Mouse (Mus musculus) lung, postnatal 4 days (tissue): ENCODE measurements around the gene U2af2.
A peak's percentile ranks its signal among the peaks of the same experiment; 100 is the strongest.

Experiments used
- DNase-seq, 2 experiments: peaks; one replicate each; pipeline ENCODE4 v3.0.0; 2021

Gene U2af2

DNA sequence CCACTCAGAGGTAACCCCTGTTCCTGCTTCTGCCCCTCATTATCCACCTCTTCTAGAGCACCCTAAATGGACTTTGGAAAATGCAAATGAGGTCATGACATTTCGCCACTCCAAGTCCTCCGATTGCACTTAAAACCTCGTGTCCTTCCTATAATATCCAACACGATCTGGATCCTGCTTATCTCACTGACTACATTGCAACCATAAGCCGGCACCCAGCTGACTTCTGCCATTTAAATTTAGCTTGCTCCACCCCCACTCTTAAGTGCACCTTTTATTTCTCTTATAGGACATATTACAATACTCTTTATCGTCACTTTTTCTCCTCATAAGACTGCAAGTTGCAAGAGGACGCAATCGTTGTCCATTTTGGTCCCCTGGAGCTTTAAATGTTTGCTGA, 24.5 kb upstream of the U2af2 start:
- no peak for DNase-seq

DNA sequence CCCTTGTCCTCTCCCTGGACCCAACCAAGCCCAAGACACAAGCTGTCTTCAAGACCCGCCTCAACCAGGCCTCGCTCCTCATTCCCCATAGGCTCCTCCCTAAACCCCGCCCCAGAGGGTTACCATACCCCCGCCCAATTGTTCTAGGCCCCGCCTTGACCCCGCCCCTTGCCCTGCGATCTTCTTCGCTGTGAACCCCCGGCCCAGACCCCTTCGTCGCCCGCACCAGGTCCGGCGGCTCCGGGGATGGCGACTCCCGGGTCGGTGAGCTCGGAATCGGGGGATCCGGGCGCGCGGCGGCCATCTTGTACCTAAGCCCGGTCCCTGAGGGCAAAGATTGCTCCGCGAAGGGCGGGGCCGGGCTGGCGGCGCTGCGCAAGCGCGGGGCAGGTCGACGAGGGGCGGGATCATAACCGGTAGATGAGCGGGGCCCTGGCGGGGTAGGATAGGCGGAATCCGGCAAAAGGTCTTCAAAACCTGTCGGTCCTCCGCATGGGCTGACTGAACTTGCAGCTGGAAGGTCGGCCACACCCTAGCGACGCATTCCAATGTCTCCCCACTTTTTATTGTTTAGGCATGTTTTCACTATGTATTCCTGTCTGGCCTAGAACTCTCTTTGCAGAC, 23.7 kb upstream of the U2af2 start, which contains the start of gene Zfp784:
Gene Zfp784, minus strand, starts transcription at position 338 of the 624 bp plus-strand sequence.
- DNase-seq, result peak; percentile 96

DNA sequence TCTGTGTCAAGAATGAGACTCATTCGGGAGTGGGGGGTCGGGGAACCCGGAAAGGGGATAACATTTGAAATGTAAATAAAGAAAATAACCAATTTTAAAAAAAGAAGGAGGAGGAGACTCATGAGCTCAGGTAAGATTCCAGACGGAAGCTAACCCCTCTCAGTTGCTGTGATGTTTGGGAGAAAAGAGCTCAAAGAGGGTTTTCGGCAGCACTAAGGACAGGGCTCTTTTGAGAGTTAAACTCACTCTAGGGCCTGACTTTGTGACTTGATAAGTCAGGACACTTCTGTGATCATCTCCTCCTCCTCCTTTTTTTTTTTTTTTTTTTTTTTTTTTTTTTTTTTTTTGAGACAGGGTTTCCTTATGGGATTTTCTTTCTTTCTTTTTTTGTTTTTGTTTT, 23.0 kb upstream of the U2af2 start:
- no peak for DNase-seq

DNA sequence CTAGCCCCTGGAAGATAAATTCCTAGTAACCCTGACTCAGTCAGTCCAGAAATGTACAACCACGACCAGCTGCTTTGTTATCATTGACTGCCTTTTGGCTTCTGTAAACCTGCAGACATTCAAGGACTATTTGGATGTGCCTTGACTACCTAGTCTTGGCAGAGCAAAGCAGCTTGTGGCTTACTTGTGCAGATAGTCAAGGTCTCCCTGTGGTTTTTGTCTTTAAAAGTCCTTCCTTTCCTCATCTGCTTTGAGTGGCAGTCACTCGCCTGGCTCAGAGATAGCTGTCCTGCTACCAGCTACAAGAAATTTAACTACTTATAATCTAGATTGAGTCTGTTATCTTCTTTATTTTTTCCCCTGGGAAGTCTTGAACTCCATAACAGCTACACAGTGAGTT, 17.0 kb upstream of the U2af2 start:
- DNase-seq, result no peak

DNA sequence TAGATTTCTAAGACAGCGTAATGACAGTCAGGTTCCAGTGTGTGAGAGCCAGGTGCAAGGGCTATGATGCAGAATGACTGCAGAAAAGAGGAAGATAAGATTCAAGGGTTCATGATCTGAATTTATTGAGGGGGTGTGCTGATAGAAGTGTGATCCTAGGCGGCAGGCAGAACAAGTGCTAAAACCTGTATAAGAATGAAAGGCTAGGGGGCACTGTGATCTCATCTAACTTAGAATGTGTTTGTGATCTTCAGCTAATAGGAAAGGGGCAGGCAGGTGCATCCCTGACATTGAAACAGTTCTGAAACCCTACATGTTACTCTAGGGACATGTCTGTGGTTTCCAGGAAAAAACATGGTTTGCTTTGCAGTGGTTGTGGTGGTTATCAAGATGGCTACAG, 15.8 kb upstream of the U2af2 start:
- no peak for DNase-seq

DNA sequence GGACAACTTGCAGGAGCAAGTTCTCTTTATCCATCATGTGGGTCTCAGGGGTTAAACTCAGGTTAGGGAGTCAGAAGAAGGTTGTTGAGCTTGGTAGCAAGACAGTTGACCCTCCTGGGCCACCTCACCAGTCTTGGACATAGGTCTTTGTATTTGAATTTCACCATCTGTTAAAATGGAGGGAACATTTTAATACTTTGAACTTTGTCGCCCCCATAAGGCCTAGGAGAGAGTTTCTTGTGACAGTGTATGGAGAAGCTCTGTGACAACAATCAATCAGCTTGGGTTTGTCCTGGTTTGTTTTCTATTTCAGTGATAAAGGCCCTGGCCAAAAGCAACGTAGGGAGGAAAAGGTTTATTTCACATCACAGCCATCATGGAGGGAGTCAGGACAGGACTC, 14.6 kb upstream of the U2af2 start:
- DNase-seq, result peak in 1 of 2 experiments; percentile 53

DNA sequence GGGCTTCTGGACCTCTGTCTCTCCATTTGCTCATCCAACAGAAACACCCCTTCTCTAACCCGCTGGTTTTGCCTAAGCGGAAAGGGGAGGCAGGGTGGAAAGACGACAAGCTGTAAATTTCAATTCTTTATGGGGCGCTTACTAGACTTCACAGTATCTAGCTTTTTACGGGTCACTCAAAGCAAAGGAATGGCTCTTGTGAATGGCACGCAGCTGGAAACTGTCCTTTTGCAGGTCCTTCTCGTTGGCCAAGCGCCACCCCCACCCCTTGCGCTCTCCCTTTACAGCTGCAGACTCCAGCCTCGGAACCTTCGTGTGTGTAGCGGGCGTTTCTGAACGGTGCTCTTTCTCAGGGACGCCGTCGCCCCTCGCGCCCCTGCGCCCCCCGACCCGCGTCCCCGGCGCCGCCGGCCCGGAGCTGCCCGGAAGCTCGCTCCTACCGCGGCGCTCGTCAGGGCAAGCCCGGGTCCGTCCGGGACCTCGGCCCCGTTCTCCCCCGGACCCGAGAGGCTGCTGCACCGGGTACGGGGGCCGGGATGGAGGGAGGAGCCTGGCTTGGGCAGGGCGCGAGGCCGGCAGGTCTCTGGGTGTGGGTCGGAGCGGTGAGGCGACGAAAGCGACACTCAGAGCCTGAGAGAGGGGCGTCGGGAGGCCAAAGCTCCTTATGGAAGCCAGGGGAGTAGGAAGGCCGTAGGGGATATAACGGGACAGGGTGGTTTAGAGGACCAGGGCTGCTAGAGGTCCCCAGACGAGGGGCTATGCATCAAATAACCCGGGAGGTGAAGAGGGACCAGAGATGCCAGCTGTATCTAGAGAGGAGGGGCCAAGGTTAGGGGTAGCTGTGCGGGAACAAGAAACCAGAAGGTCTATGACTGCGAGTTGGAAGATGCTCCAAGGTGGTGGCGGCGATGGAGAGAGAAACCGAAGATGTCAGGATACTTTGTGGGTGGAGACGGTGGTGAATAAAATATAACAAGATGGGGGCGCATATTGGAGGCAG, 10.4 kb upstream of the U2af2 start, which contains the start of gene Zfp580:
Gene Zfp580, plus strand, starts transcription at position 346 of the 1,000 bp plus-strand sequence.
- peak; percentile 88 to 90 for DNase-seq

DNA sequence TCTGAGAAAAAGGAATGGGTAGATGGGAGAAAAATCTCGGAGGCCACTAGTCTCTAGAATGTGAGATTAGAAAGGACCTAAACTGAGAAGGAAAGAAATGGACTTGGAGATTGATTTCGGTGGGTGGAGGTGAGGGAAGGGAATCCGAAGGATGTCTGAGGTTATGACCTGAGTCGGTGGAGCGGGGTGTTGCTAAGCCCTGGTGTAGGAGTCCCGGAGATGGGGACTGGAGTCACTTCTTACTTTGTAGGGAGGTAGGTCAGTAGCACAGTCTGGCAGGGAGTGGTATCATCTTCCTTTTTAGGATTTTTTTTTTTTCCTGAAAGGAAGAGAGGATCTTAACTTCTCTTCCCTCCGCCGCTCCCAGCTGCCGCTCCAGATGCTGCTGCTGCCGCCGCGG, 9.5 kb upstream of the U2af2 start:
- no peak for DNase-seq

DNA sequence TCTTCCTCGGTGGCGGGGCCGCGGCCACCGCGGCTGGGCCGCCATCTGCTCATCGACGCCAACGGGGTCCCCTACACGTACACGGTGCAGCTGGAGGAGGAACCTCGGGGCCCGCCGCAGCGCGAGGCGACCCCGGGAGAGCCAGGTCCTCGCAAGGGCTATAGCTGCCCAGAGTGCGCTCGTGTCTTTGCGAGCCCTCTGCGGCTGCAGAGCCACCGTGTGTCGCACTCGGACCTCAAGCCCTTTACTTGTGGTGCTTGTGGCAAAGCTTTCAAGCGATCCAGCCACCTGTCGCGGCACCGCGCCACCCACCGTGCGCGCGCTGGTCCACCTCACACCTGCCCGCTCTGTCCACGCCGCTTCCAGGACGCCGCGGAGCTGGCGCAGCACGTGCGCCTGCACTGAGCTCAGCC, 9.0 kb upstream of the U2af2 start:
- peak in 1 of 2 experiments; percentile 37 for DNase-seq

DNA sequence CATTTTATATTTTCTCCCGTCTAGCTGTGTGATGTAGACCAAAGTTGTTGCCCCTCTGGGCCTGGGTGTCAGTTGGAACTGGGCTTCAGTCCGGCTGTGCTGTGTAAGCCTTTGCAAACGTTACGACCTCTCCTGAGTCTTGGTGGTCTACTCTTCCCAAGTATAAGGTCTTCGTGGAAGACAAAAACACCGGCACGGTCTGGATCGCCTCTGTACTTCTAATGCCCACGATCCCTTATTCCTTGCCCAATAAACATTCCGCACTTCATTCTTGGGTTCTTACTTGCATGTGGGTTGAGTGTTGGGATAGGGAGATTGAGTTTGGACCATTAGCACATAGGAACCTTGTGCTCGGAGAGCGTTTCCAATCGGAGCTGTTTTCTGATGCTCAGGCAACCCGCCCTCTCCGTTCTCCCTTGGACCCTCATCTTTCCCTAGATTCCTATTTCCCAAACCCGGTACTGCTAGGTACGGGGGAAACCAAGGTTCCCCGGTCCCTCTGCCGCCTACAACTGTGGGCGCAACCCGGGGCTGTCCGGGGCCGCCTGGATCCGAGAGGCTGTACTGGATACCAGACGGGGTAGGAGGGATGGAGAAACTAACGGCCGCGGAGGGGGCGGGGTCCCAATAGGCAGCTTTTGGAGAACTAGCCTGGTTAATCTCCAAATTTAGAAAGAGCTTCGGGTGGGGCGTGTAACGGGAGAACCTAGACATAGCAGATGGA, 8.3 kb upstream of the U2af2 start:
- DNase-seq, result no peak

DNA sequence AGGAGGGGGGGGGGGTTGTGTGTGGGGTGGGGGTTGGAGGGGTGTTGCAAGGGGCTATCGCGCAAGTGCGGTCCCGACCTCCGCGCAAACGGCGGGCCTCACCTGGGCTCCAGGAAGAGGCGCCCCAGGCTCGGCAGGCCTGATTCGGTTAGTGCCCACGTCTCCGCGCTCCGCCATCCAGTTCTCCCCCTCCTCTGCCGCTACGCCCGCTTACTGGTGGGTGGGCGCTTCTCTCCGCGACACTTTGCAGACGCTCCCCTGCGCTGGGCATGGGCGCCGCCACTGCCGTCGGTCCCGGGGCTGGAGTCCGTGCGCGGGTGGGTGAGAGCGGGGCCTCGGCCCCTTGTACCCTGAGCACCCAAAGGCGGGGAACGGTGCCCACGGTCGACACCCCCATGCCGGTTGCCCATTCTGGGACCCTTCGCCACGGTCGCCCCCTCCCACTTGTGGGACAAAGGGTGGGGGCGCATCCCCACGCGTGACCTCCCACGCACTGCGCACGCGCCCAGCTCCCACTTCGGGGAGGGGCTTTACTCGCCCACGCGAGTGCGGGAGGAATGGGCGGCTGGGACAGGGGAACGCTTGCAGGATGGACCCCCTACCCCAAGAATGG, 5.2 kb upstream of the U2af2 start:
- DNase-seq, result peak in 1 of 2 experiments; percentile 29

DNA sequence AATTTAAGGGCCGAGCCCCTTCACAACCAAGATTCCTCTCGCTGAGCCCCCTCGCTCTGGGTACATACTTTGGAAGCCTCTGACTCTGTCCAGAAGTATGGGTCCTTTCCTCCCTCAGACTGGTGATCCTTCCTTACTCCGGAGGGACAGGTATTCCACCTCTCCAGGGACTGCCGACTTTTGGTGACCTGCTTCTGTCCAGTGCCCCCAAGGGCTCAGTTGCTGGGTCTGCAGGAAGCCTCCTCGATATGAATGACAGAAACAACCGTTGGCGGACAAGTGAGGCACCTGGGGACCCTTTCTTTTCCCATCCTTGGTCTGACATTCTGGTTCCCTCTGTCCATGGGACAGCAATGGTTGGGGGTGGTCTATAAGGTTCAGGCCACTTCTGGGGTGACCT, 4.6 kb upstream of the U2af2 start:
- no peak for DNase-seq

DNA sequence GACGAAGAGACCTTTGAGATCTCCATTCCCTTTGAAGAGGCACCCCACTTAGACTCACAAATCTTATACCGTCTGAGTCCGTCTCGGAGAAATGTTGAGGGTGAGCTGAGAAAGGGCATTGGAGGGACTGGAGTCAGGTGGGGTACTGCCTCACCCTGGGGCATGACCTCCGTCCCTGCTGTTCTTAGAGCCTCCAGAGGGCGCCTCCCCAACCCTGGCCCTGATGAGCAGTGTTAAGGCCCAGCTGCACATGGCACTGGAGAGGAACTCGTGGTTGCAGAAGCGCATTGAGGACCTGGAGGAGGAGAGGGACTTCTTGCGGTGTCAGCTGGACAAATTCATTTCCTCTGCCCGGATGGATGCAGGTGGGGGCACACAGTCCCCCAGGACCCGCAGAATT, 4.1 kb upstream of the U2af2 start:
- DNase-seq, result peak in 1 of 2 experiments; percentile 24

DNA sequence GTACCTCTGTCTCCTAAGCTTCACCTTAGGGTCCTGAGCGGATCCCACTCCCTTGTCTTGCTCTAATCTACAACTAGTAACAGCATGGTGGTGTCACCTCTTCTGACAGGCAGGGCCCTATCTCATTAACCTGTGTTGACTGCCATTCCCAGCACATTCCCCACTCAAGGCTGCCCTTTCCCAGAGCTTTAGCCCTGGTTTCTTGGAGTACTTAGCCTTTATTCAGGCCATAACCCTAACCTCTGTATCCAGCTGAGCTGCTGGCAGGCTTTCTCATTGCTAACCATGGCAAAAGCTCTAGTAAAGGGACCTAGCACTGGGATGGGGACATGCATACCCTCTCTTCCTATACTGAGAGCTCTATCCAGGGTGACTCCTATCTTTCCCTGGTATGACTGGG, 3.3 kb upstream of the U2af2 start:
- DNase-seq, result no peak

DNA sequence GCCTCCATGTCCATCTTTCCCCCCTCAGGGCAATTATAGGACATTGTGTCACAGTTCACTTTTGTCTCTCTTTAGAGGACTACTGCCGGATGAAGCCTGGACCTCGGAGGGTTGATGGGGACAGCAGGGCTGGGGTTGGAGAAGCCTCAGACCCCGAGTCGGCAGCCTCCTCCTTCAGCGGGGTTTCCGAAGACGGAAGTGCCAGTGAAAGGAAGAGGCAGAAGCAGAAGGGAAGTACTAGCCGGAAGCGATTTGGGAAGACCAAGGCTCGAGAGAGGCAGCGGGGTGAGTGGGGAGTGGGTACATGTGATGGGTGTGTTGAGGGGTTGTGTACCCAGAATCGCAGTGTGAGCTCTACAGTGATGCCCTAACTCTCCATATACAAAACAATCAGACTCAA, 2.5 kb upstream of the U2af2 start:
- DNase-seq, result no peak

DNA sequence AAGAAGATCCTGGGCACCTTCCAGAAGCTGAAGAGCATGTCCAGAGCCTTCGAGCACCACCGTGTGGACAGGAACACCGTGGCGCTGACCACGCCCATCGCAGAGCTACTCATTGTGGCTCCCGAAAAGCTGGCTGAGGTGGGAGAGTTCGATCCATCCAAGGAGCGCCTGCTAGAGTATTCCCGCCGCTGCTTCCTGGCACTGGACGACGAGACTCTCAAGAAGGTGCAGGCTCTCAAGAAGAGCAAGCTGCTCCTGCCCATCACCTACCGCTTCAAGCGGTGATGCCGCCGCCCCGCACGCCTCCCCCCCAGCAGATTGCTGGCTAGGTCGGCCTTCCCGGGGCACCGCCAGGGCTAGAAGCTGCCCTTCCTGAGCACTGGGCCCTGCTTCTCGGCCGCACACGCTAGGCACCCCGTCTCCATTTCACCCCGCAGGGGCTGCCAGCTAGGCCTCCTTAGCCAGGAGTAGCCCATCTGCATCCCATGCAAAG, 1.7 kb upstream of the U2af2 start:
- DNase-seq, result peak; percentile 85 to 87

DNA sequence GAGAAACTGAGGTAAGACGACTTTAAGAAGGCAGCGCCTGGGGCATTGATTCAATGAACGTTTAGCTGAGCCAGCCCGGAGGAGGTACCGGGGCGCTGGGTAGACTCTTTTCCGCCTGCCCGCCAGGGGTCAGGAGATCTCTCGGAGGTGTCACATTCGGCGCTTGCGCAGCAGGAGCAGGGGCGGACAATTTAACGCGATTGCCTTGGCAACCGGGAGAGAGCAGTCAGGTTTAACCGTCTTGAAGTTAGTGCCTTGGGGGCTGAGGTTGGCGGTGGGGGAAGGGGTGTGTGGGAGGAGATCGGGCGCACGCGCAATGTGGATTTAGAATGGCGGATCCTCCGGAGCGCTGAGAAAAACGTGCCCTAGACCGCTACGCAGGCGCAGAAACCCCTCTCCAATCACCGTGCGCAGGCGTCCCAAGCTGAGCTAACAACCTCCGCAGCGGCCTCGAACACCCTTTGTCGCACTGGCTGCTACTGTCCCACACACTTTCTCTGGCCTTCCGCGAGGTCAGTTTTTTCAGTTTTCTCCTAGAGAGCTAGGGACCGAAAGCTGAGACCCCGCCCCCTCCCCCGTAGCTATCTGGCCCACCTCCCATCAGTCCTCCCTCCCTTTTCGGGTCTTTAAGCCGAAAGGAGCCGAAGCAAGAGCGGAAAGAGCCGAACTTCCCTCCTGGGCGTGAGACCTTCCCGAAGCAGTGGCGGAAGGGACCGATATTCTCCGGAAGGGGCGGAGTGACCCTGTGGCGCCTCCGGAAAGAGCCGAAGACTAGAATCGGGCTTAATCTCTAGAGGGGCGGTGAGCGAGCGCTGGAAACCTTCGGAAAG, 784 bp upstream of the U2af2 start:
- DNase-seq, result peak; percentile 97 to 99

DNA sequence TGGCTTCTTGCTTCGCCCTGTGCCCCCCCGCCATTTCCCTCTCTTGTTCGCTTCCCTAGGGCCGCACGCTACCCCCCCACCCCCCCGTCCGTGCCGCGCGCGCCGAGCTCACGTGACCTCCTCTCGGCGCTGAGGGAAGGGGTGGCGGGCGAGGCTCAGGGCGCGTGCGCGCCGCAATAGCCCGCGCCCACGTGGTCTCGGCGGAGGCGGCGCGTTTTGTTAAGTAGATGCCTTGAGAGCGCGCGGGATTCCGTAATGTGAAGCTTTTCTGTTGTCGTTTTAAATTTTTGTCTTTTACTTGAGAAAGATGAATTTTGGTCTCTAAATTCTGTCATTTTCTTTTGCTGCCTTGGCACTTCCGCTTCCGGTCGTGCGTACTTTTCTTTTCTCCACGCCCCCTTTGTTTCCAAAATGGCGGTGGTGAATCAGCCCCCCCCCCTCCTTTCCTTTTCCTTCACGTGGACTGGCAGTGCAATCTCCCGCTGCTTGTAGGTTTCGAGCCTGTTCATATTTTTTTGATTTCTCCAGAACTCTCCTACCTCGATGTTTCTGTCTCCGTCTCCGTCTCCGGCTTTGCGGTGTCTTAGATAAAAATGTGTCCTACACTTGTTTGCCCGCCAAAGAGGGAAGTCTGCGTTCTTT, 538 bp downstream of the U2af2 start:
- DNase-seq, result peak in 1 of 2 experiments; percentile 75

DNA sequence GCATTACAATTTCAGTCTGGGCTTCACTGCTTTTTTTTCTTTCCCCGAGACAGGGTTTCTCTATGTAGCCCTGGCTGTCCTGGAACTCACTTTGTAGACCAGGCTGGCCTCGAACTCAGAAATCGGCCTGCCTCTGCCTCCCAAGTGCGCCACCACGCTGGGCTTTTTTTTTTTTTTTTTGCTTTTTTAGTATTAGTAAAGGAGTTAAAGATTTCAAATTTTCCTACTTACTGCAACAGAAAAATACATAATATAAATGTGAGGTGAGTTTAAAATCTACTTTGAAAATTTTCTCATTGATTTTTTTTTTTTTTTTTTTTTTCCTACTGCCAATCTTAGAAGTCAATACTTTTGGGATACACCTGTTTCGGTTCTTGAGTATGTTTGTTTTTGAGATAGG, 2.9 kb downstream of the U2af2 start:
- DNase-seq, result no peak

DNA sequence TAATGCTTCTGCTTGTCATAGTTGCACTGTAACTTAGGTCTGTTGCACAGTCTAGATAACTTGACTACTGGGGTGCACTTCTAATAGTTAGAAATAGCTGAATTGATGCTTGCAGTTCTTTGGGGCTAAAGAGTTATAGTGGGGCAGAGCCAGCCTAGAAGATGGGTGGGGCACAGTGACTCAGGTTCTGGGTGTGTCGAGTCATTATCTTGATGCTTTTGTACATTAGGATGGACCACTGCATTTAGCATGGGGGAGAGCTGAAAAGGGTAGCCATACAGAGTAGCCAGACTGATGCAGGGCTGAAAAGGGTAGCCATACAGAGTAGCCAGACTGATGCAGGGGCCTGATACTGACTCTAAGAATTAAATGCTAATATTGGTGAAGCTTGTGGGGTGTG, 11.6 kb downstream of the U2af2 start:
- no peak for DNase-seq

DNA sequence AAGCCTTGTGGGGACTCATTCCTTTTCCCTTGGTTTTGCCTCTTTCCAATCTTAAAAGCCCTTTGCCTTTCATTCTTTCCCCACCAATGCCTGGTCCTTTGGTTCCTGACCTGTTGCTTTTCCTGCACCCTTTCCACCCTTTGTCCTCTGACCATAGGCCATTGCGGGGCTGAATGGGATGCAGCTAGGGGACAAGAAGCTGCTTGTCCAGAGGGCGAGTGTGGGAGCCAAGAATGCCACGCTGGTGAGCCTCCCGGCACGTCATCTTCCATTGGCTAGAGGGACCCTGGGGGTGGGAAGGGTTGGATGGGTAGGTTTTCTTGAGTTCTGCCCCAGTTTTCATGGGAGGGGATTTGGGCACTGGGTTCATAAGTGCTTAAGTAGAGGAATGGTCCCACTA, 13.0 kb downstream of the U2af2 start:
- DNase-seq, result no peak
